Mouse (Mus musculus) thymus, postnatal 10 days (tissue): ENCODE data around the gene Map3k19.

Experiments
- DNase-seq, 2 experiments: peaks; one replicate each; pipeline ENCODE4 v3.0.0; 2021; ENCODE audit warnings: low spot score in 2 of 2

Gene Map3k19

DNA sequence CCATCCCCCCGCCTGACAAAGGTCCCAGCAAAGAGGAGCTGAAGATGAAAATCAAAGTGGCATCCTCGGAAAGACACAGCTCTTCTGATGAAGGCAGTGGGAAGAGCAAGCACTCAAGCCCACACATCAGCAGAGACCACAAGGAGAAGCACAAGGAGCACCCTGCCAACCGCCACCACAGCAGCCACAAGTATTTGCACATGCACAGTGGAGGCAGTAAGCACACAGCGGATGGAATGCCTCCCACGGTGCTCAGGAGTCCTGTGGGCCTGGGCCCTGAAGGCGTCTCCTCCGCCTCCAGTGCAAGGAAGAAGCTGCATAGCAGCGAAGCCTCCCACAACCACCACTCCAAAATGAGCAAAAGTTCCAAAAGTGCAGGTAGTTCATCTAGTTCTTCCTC lies 51.9 kb downstream of the Map3k19 start:
- DNase-seq, result no peak

DNA sequence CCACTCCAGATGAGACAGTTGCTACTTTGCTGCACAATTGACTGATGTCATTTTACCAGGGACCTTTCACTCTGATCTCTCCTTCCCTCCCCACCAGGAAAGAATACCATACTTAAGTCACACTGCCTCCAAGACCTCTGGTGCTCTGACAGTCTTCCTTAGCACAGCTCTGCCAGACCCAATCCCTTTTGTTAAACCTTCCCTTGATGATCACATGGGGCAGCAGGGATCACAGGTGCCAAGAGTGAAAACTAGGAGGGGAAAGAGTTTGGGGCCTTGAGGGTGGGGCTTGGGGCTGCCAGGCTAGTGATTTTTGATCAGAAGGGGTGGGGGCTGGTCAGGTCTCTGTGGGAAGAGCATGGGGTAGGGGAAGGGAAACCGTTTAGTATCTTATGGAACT lies 58.1 kb downstream of the Map3k19 start:
- no peak for DNase-seq

DNA sequence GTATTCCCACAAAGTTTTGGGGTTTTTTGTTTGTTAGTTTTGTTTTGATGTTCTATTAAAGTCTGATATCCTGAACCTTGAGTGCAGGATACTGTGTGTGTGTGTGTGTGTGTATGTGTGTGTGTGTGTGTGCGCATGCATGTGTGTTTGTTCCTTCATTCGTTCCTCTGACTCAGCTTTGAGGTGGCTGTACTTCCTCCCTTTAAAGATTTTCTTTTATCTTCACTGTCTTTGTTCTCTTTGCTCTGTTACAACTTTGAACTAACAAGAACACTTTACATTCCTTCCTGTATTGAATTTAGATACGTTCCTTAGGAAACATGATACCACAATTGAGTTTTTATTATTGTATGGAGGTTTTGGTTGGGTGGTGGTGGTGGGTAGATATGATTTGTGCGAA lies 58.5 kb downstream of the Map3k19 start:
- DNase-seq, result peak in 1 of 2 experiments; percentile 10

DNA sequence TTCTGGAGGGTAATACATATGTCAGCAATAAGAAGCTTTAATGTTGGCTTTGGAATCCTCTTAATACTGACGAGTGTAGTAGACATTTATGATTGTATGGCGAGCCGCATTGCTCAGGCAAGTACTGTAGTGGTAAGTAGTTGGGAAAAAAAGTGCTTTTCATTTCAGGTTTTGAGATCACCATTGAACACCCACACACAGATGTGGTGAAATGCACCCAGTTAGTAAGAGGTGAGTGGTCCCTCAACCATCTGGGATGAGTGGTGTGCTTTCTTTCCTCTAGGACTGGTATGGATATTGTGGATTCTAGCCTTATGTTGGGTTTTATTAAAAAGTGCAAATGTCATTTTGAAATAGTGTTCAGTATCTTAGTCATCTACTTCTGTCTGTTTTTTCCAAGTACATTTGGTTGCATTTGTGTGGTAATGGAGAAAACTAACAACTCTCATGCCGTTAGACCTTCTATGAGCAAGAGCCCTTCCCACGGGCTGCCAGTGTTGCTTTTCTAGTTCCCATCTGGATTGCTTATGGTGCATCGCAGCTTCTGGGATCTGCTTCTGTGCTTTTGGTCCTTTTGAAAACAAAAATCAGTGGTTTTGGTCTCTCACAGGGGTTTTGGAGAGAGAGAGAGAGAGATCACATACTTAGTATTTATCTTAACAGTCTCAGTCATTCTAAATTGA lies 59.6 kb downstream of the Map3k19 start:
- DNase-seq, result no peak

DNA sequence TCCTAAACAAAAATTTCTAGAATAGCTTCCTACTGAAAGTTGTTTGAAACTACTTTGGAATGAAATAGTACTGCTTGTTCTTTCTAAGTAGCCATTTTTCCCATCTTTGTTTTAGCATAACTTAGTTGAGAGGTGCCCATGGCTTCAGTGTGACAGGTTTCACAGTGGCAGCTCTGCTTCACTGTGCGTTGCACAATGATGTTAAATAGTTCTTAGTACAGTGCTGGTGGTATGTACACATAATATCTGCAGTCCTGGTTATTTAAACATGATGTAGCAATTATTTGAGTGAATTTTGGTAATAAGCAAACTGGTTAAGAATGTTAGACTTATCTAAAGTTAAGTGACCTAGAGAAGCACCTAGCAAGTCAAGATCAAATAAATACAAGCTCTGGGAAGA lies 61.4 kb downstream of the Map3k19 start:
- DNase-seq, result no peak

DNA sequence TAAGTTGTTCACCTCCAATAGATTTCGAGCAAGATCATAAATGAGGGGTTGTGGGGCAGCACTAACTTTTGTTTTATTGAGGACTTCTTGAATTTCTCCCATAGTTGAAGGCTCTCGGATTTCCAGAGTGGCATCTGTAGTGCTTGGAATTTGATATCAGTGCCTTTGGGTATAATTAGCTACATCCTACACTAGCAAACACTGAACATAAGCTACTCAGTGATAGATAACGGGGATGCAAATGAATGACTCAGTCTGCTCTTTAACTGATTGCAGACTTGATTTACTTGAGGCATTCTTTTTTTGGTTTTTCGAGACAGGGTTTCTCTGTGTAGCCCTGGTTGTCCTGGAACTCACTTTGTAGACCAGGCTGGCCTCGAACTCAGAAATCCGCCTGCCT lies 65.9 kb downstream of the Map3k19 start:
- DNase-seq, result no peak

DNA sequence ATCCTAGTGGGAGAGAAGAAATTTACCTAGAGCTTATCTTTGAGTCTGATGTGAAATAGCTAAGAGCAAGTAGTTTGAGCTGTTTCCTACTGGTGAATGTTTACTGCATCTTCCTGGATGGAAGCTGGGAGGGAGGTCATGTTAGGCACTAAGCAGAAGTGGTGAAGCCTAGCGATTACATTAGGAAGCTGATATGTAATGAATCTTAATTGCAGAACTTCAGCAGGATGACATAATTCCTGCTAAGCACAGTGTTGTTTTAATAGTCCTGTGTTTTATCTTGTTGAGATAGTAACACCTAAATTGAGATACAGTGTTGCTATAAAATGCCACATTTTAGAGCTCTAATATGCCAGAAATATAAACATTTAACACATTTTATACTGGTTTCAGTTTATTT lies 68.9 kb downstream of the Map3k19 start:
- no peak for DNase-seq

DNA sequence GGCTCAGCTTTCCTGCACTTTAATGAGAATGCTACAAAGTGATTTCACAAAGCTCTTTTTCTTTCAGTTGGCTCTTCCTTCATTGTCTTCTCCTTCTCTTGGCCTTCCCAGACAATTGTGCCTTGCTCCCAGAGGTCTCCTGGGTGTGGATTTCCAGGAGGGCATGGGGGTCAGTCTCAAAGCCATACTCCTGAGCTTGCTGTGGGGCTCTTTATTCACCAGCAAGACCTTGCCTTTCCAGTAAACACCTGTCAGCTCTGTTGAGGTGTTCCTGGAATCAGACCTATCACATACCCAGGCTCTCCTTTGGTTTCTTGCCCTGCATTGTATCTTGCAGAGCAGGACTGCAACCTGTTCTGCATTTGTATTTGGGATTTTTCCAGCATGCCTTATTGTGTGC lies 71.0 kb downstream of the Map3k19 start:
- DNase-seq, result no peak

DNA sequence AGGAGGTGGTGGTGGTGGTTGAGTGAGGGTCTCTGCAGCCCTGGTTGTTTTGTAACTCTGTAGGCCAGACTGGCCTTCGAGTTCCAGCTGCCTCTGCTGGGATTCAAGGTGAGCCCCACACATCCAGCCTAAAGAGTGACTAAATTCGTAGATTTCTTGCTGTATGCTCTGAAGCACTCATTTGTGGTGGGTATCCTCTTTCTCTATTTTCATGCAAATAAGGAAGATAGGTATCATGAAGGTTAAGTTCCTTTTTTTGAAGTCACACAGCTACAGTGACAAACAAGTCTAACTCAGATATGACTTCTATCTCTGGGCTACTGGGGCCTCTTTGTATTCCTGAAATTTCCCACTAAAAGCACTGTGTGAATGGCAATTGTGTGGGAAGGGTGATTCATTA lies 74.0 kb downstream of the Map3k19 start:
- no peak for DNase-seq

DNA sequence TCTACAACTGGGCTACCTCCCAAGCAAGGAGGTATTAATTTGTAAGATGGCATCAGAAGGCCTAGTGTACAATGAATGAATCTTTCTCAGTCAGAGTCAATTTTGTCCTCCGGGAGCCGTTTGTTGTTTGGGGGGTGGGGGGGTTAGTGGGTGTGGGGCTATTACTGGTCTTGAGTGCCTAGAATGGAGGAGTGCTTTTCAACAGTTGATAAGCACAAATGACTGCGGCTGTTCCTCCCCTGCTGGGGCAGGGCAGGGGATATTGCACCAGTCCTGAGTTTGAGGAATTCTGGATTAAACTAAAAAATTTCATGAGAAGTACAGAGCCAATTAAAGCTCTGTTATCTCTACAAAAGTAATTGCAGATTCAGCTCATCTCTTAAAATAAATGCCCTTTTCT lies 74.7 kb downstream of the Map3k19 start:
- DNase-seq, result no peak

DNA sequence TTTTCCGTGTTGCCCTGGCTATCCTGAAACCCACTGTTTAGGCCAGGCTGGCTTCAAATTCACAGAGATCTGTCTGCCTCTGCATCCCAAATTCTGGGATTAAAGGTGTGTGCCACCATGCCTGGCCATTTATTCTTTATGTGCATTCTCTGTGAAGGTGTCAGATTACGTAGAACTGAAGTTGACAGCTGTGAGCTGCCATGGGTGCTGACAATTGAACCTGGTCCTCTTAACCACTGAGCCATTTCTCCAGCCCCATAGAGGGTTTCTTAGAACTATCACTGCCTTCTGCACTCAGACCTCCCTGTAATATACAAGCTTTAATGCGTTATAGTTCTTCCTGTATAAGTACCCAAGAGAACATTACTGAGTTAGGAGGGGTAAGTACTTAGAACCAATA lies 76.2 kb downstream of the Map3k19 start:
- no peak for DNase-seq

DNA sequence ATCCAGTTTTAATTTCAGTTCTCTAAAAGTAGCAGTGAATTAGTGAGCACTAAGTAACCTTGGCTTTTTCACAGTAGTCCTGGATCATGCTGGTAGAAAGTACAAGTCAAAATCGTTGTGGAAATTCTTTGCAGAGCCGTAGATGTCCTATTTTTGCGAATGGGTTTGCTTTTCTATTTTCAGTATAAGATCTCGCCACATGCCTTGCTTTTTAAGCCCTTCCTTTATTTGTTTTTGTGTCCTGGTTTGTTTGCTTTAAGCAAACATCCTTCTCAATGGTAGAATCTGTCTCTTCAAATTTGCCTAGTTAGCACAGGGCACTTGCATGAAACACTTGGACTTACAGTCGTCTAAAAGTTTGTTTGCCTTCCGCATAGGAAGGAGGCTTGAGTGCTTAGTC lies 78.6 kb downstream of the Map3k19 start:
- no peak for DNase-seq

DNA sequence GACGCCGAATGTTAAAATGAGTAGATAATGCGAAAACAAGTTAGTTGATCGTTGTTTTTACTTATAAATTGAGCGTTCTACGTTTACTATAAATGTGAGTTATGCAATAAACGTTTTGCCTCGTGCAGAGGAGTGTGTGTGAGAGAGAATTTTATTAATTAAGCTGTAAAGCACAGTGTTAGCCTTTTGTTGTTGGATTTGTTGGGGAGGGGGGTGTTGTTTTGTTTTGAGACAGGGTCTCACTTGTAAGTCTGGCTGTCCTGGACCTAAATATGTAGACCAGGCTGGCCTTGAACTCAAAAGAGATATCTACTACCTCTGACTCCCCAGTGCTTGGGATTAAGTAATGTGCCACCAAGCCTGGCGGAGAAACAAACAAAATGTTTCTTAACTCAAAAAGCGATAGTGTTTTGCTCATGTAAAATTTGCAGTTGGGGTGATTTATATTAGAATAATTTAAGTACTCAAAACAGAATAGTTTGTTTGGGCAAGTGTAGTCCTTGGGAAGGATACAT lies 79.6 kb downstream of the Map3k19 start:
- DNase-seq, result no peak

DNA sequence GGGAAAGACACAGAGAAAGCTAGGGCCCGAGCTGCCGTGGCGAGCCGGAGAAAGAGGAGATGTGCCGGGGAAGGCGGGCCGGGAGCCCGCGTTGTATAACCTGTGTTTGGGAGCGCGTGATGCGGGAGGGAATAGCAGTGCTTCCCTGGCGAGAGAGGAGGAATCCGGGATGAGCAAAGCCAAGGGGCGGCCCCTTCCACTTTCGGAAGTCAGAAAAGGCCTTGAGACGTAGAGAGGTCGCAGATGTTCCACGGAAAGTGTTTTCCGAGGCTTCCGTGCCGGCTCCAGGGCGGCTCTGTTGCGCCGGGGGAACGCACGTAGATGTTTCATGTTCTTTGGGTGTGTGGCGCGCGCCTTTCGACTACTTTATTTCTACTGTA lies 80.3 kb downstream of the Map3k19 start:
- no peak for DNase-seq

DNA sequence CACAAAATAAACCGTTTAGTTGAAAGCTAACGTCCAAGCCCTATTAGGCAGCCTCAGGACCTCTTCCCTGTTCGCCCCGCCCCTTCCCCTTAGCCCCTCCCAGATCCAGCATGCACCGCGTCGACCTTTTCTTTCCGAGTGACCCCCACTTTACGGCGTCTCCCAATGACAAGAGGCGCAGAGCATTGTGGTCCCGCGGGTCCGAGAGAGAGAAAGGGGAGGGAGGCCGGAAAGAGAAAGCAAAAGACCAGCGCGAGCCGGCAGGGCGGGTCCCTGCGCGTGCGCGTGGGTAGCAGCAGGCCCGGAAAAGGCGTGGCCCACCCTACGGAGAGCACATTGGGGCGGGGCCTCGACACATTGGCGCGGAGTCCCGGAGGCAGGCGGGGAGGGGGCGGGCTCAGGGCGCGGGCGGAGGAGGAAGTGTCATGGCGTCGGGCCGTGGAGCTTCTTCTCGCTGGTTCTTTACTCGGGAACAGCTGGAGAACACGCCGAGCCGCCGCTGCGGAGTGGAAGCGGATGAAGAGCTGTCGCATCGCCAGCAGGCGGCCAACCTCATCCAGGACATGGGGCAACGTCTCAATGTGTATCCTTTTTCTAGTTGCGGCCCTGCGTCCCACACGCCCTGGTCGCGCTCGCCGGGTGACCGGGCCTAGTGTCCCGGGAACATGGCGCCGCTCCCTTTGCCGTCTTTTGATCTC lies 80.9 kb downstream of the Map3k19 start, which contains the start of gene Ccnt2:
Ccnt2 (plus strand) TSS at position 362 of the 698 bp plus-strand sequence.
- DNase-seq, result peak; percentile 99

DNA sequence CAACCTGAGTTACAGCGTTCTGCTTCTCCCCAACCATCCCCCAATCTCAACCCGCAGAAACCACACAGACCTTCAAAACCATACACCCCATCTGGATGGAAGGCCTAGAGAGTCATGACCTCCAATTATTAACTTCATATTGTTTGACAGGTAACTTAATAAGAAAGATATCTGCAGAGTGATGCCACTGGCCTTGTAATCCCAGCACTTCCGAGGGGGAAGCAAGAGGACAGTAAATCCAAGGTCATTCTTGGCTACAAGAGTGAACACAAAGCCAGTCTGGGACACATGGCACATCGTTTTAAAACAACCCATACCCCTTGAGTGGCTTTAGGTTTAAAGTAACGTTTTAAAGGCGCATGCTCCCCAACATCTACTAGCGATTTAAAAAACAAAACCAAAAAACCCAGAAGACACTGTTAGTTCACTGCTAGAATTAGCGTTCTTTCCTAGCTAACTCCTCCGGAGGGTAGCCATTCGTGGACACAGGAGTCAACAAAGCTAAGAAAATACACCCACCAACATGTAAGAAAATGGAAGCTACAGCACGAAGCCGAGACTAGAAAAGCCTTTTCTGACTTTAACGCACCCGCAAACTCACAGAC lies 81.5 kb downstream of the Map3k19 start:
- peak in 1 of 2 experiments; percentile 27 for DNase-seq

DNA sequence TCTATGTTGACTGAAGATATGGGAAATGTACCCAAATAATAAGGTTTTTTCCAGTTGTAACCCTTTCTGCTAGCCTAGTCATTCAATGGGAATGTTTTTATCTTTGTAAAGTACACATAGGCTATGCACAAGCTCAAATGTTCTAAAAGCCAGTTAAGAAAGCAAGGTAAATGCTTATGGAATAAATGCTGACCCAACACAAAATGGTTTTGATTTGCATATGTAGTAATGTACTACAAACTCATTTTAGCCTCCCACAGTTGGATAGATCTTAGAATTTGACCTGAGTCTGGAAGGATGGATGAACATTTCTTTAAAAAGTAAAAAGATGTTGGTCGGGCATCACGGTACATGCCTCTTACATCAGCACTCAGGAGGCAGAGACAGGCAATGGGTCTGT lies 88.1 kb downstream of the Map3k19 start:
- DNase-seq, result no peak

DNA sequence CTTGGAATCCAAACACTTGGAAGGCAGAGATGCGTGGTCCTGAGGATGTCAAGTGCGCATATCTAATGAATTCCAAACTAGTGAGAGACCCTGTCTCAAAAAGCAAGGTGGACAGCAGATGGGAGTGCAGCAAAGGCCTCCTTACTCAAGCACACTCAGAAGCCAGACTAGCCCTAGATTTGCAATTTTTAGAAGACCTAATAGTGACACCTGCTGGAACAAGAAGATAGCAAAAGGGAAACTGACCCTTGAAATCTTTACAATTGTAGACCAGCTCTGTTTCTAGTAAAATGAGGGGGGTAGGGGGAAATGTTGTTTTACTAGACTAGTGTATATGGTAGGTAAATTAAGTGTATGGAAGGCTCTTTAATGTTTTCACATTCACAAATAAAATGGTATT lies 89.4 kb downstream of the Map3k19 start:
- DNase-seq, result no peak
